4 mouse cellular contexts compared by ENCODE assay signal in the genomic region with DNA sequence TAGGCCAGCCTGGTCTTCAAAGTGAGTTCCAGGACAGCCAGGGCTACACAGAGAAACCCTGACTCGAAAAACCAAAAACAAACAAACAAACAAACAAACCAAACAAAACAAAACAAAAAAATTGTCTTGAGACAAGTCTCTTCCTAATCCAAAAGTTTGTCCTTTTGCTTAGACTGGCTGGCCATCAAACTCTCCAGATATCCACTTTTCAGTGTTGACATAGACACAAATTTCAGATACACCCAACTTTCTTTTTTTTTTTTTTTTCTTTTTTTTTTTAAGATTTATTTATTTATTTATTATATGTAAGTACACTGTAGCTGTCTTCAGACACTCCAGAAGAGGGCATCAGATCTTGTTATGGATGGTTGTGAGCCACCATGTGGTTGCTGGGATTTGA. TPM values are rescaled to one million over a fixed set of nuclear protein-coding genes. Genes with fewer than 3 reads are reported as not detected.
DNase-seq lines count a peak whose midpoint lies in the region; TF ChIP-seq lines count a peak whose summit lies in the region.
"Not testable (repeated sequence)": the region's sequence is repeated elsewhere in the genome, so short reads cannot be mapped to it uniquely, and the experiment has no call there.

No protein-coding gene starts in this region.

- H3K4me3 ChIP-seq in CH12.LX (replicated peaks in 1 of 3; ENCODE audit: low read depth in 2 of 3, low read length in 2 of 3, poor library complexity in 1 of 3); ES-E14 (ENCODE audit: insufficient read depth in 1 of 2, low read depth in 1 of 2, low read length in 2 of 2, poor library complexity in 1 of 2, severe bottlenecking in 1 of 2); MEL (ENCODE audit: control insufficient read depth in 1 of 2, insufficient read depth in 1 of 2, low read depth in 2 of 2, low read length in 2 of 2); gastrocnemius, adult 2 months: not testable (repeated sequence)

- TF ChIP-seq CTCF in CH12.LX (conservative IDR thresholded peaks at IDR 0.05 in 1 of 2, IDR thresholded peaks at IDR 0.05 in 1 of 2; ENCODE audit: low read depth in 2 of 2, low read length in 2 of 2); MEL (IDR thresholded peaks at IDR 0.05 in 2 of 3, conservative IDR thresholded peaks at IDR 0.05 in 1 of 3; ENCODE audit: control insufficient read depth in 1 of 3, insufficient read depth in 1 of 3, low read depth in 2 of 3, low read length in 3 of 3, poor library complexity in 1 of 3, severe bottlenecking in 1 of 3); gastrocnemius, adult 2 months (IDR thresholded peaks at IDR 0.05): not testable (repeated sequence)

- dilution Hi-C loops in CH12.LX (cut with MboI; ENCODE audit: extremely low pct_ligation_motif_present, extremely low pct_unique_long_range_greater_than_20kb, low sequenced_read_pairs) = not testable (repeated sequence)

- H3K36me3 ChIP-seq in CH12.LX (replicated peaks in 1 of 2; ENCODE audit: control insufficient read depth in 1 of 2, insufficient read depth in 1 of 2, low read length in 1 of 2); ES-E14 (ENCODE audit: control insufficient read depth, insufficient read depth, low read length, poor library complexity, severe bottlenecking): not testable (repeated sequence)
- H3K36me3 ChIP-seq in MEL (ENCODE audit: control insufficient read depth in 1 of 2, insufficient read depth in 2 of 2, low read length in 2 of 2) = peaks cover 0 to 25% of the 10 kb centered on the region in 2 experiments; a peak in 3 of 4 replicates

- H3K27ac ChIP-seq in CH12.LX (ENCODE audit: insufficient read depth, low read depth); ES-E14 (ENCODE audit: insufficient read depth, low read depth, low read length, poor library complexity, severe bottlenecking); MEL (ENCODE audit: control insufficient read depth, low read depth, low read length): not testable (repeated sequence)
- peak overlapping the region; percentile 59 for H3K27ac ChIP-seq in gastrocnemius, adult 2 months

- H3K27me3 ChIP-seq in CH12.LX (replicated peaks); MEL (ENCODE audit: control insufficient read depth in 1 of 2, insufficient read depth in 2 of 2, low read length in 2 of 2): not testable (repeated sequence)

- not testable (repeated sequence) for DNase-seq in CH12.LX (ENCODE audit: extremely low read depth); ES-E14 (ENCODE audit: low read depth, low spot score); MEL (ENCODE audit: low read depth, low spot score); gastrocnemius, adult 2 months

- not testable (repeated sequence) for TF ChIP-seq RAD21 in CH12.LX (IDR thresholded peaks at IDR 0.05; ENCODE audit: low read depth, low read length); MEL (IDR thresholded peaks at IDR 0.05; ENCODE audit: low read depth, low read length)

- in situ Hi-C loops in CH12.LX (cut with MboI; ENCODE audit: low pct_ligation_motif_present, low pct_unique_long_range_greater_than_20kb, low sequenced_read_pairs) = loop anchor here (5.0 kb wide), 1 partner anchor 36 kb away; no protein-coding TSS in a partner anchor
- in situ Hi-C loops in ES-E14 (cut with MboI; ENCODE audit: low sequenced_read_pairs in 2 of 2, unreplicated experiment in 2 of 2) = not testable (repeated sequence)

- intact Hi-C loops in gastrocnemius, adult 2 months (cut with DNase I) = loop anchor here (5.0 to 10.0 kb wide), 2 partner anchors 98 to 126 kb away; partner anchors contain the start of gene Kpnb1

- not testable (repeated sequence) for TF ChIP-seq POLR2A in CH12.LX (IDR thresholded peaks at IDR 0.05; ENCODE audit: low read depth, low read length); MEL (IDR thresholded peaks at IDR 0.05; ENCODE audit: control insufficient read depth in 1 of 2, insufficient read depth in 1 of 2, low read depth in 1 of 2, low read length in 2 of 2, poor library complexity in 1 of 2)

- not testable (repeated sequence) for H3K4me2 ChIP-seq in CH12.LX (ENCODE audit: insufficient read depth, low read depth, poor library complexity, severe bottlenecking)

- H3K4me1 ChIP-seq in CH12.LX (ENCODE audit: control insufficient read depth in 1 of 2, insufficient read depth in 2 of 2) (peaks cover 2 to 35% of the 10 kb centered on the region in 2 experiments; a peak in 3 of 4 replicates), MEL (ENCODE audit: control insufficient read depth in 1 of 2, insufficient read depth in 2 of 2, low read length in 2 of 2) (peaks cover 3 to 21% of the 10 kb centered on the region in 2 experiments; a peak in 3 of 4 replicates)
- not testable (repeated sequence) for H3K4me1 ChIP-seq in ES-E14 (ENCODE audit: control insufficient read depth in 2 of 2, insufficient read depth in 2 of 2, low read length in 2 of 2, poor library complexity in 1 of 2)

- H3K9ac ChIP-seq in CH12.LX (ENCODE audit: insufficient read depth, low read depth); ES-E14 (ENCODE audit: insufficient read depth, low read depth, low read length, poor library complexity, severe bottlenecking); MEL (ENCODE audit: control insufficient read depth, low read depth, low read length, poor library complexity, severe bottlenecking): not testable (repeated sequence)

- H3K79me2 ChIP-seq in CH12.LX (replicated peaks; ENCODE audit: control insufficient read depth, extremely low read depth, insufficient read depth, poor library complexity, severe bottlenecking) = peaks cover 11% of the 10 kb centered on the region
- not testable (repeated sequence) for H3K79me2 ChIP-seq in MEL (ENCODE audit: control insufficient read depth, insufficient read depth, low read length, poor library complexity)

- not testable (repeated sequence) for TF ChIP-seq EP300 in CH12.LX (IDR thresholded peaks at IDR 0.05; ENCODE audit: low read length); MEL (IDR thresholded peaks at IDR 0.05; ENCODE audit: low read depth in 1 of 2, low read length in 2 of 2)

- H3K9me3 ChIP-seq in CH12.LX (replicated peaks; ENCODE audit: low read length); ES-E14 (ENCODE audit: control insufficient read depth, insufficient read depth, low read depth, low read length); MEL (replicated peaks; ENCODE audit: insufficient read depth, low read length): not testable (repeated sequence)

TF ChIP-seq in CH12.LX, 34 proteins besides CTCF, POLR2A, EP300 and RAD21:
- TF ChIP-seq ZNF384 (IDR thresholded peaks at IDR 0.05; ENCODE audit: low read depth, low read length) = peak; percentile 63; the same call in 1 of the 2 replicates

TF ChIP-seq in ES-E14, 5 proteins besides CTCF, POLR2A, EP300 and RAD21:
- TF ChIP-seq ZNF384 (IDR thresholded peaks at IDR 0.05; ENCODE audit: low read depth, low read length) = peak; percentile 14; the same call in 1 of the 2 replicates

TF ChIP-seq in MEL, 35 proteins besides CTCF, POLR2A, EP300 and RAD21:
- TF ChIP-seq ZNF384 (IDR thresholded peaks at IDR 0.05; ENCODE audit: low read depth, low read length) = peak; percentile 57; the same call in 1 of the 2 replicates

RNA-seq across cellular contexts. Expression of gene Mrpl45, which starts 2.6 kb away (rescaled TPM):
- total RNA-seq in CH12.LX (2012; rRNA removed) = 101 and 106 TPM in 2 replicates
- 153 and 158 TPM in 2 replicates for total RNA-seq in CH12.LX (2014; rRNA removed)
- polyA plus RNA-seq in CH12.LX (2012; ENCODE audit: insufficient read length, low read depth) = 123 and 124 TPM in 2 replicates
- 53.8 and 76.8 TPM in 2 replicates for total RNA-seq in ES-E14 (2012; rRNA removed)
- 72.7 and 74.5 TPM in 2 replicates for total RNA-seq in MEL (2012; rRNA removed)
- 10 to 100 TPM in 1 of 2 experiments, not detected in 1; 65.0 TPM for polyA plus RNA-seq in MEL (2012; ENCODE audit: insufficient read depth in 1 of 2, insufficient read length in 2 of 2, low read depth in 1 of 2, low replicate concordance in 2 of 2, missing spikeins in 1 of 2)
- total RNA-seq in gastrocnemius, adult 2 months (2021) = 10 to 100 TPM; 34.1 to 50.7 TPM

RNA-seq across cellular contexts. Expression of gene Npepps, which starts 32.4 kb away (rescaled TPM):
- total RNA-seq in CH12.LX (2012; rRNA removed) (37.6 and 42.5 TPM in 2 replicates), CH12.LX (2014; rRNA removed) (29.8 and 33.8 TPM in 2 replicates), ES-E14 (2012; rRNA removed) (86.1 and 107 TPM in 2 replicates), MEL (2012; rRNA removed) (20.5 and 28.1 TPM in 2 replicates)
- polyA plus RNA-seq in CH12.LX (2012; ENCODE audit: insufficient read length, low read depth) (50.8 and 56.3 TPM in 2 replicates), MEL (2012; ENCODE audit: insufficient read depth in 1 of 2, insufficient read length in 2 of 2, low read depth in 1 of 2, low replicate concordance in 2 of 2, missing spikeins in 1 of 2) (10 to 100 TPM in 1 of 2 experiments, not detected in 1; 41.6 TPM)
- total RNA-seq in gastrocnemius, adult 2 months (2021) = 10 to 100 TPM; 57.6 to 77.2 TPM

RNA-seq across cellular contexts. Expression of gene Gpr179, which starts 39.0 kb away (rescaled TPM):
- 0.04 and 0.08 TPM in 2 replicates for total RNA-seq in CH12.LX (2012; rRNA removed)
- not detected in 2 replicates for total RNA-seq in CH12.LX (2014; rRNA removed)
- polyA plus RNA-seq in CH12.LX (2012; ENCODE audit: insufficient read length, low read depth) = 0.03 and 0.05 TPM in 2 replicates
- 0.31 and 0.53 TPM in 2 replicates for total RNA-seq in ES-E14 (2012; rRNA removed)
- total RNA-seq in MEL (2012; rRNA removed) = under 0.01 and 0.04 TPM in 2 replicates
- polyA plus RNA-seq in MEL (2012; ENCODE audit: insufficient read depth in 1 of 2, insufficient read length in 2 of 2, low read depth in 1 of 2, low replicate concordance in 2 of 2, missing spikeins in 1 of 2) = under 1 TPM in 1 of 2 experiments, not detected in 1; 0.01 TPM
- total RNA-seq in gastrocnemius, adult 2 months (2021) = under 1 TPM in 1 of 2 experiments, not detected in 1; 0.03 TPM

RNA-seq across cellular contexts. Expression of gene Socs7, which starts 49.5 kb away (rescaled TPM):
- total RNA-seq in CH12.LX (2012; rRNA removed) = 17.0 and 17.4 TPM in 2 replicates
- total RNA-seq in CH12.LX (2014; rRNA removed) = 10.2 and 11.9 TPM in 2 replicates
- 14.2 and 15.1 TPM in 2 replicates for polyA plus RNA-seq in CH12.LX (2012; ENCODE audit: insufficient read length, low read depth)
- total RNA-seq in ES-E14 (2012; rRNA removed) = 14.3 and 14.5 TPM in 2 replicates
- 18.7 and 21.0 TPM in 2 replicates for total RNA-seq in MEL (2012; rRNA removed)
- 10 to 100 TPM in 1 of 2 experiments, not detected in 1; 19.3 TPM for polyA plus RNA-seq in MEL (2012; ENCODE audit: insufficient read depth in 1 of 2, insufficient read length in 2 of 2, low read depth in 1 of 2, low replicate concordance in 2 of 2, missing spikeins in 1 of 2)
- 10 to 100 TPM; 43.2 to 48.6 TPM for total RNA-seq in gastrocnemius, adult 2 months (2021)
